Mouse (Mus musculus) embryo, embryonic 11.5 days (tissue): ENCODE measurements at regions not wholly inside any gene's neighbourhood (a gene's known extent, or its start where the extent isn't known, plus 50 kb on each side); places are given as distances from the start of the nearest gene placed in this dataset.

Source experiments
- DNase-seq: peaks from one replicate; pipeline ENCODE4 v3.0.0-alpha.2; 2012; ENCODE audit warnings: low read depth, low spot score

DNA sequence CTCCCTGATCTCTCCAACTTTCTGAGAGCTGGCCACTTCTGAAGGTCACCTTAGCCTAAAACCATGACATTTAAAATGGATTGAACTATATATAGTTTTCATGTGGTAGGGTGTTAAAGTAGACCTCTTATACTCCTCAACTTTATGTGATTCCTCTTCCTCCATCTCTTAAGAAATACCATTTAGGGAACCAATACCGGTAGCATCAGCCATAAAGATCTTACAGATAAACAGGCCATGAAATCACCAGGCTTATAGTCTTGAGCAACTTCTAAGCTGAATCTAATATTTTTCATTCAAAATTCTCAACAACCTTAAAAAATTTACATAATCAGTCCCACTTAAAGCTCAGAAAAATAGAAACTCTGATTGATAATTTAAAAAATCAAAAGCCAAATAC is 56.2 kb downstream of the Rpl36a-ps1 start:
- DNase-seq = no peak

DNA sequence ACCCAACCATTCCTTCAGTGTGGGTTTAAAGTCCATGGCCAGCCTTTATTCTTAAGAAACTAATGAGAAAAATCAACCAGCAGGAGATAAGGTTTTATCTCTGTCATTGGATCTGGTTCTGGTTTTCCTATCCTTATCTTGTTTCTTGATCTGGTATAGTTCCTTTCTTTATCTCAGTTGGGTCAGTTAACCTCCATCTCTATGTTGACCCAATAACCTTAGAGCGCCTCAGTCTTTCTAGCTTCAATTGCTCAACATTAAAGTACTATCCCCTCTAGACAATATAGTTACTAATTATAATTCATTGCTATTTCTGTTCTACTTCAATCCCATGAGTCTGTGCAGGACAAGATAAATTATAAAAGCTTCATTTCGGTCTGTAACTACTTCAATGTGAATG is 56.7 kb downstream of the Rpl36a-ps1 start:
- no peak for DNase-seq

- DNase-seq = no peak
Observed at GRCm38 (mm10) chr14:98933371-98933916, 60.7 kb downstream of the Rpl36a-ps1 start.

GRCm38 (mm10) chr14:98929276-98929675 is 64.8 kb downstream of the Rpl36a-ps1 start:
- DNase-seq = no peak

DNA sequence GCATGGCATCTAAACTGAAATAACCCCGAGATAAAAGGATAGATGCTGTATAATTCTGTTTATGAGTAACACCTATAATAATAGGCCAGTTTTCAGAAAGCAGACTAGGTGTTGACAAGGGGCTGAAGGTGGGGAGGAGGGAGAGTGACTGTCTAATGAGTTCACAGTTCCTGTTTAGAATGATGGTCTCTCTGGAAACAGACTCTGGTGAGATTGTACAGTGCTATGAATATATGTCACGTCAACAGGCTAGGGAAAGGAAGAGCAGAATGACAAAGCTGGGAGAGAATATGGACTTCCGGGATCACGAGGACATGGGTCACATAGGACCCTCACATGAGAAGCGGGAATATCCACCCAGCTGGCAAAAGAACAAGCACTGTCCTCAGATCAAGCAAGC is 85.9 kb downstream of the Rpl36a-ps1 start:
- no peak for DNase-seq

DNA sequence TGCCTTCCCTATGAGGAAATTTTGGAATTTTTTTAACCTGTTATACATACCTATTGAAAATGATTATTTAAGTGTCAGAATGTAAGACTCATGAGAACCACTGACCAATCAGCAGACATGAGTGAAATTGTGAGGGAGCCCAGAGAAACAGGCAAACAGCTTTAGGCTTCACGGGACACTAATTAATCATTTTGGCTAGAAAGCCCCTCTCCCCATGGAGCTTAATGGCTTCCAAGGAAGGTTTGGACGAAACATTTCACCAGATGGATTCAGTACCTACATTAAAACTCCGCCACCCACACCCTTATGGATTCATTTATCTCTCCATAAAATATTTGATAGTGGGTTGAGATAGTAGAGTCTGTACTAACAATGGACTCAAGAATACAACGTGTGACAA is 95.2 kb downstream of the Rpl36a-ps1 start:
- DNase-seq = no peak

- DNase-seq = no peak
Observed at GRCm38 (mm10) chr14:98897390-98897789, 96.7 kb downstream of the Rpl36a-ps1 start.

- DNase-seq = no peak
Observed at GRCm38 (mm10) chr14:98895933-98896332, 98.2 kb downstream of the Rpl36a-ps1 start.

DNA sequence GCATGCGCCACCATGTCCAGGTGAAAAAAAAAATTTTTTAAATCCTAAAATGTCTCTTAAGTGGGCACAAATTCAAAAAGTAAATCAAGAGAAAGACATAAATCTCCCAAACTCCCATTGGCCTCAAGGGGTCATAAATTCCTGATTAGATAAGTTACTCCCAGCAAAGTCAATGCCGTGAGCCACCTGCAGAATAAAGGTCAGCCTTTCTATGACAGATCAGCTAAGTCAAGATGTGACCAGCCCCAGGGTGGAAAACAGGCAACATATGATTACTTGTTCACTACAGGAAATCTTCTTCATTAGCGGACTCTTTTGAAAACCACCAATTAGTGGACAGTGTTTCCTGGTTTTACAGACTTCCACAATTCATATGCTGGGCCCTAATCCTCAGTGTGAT is 101.4 kb downstream of the Rpl36a-ps1 start:
- DNase-seq = no peak

GRCm38 (mm10) chr14:98891252-98891947 is 102.7 kb downstream of the Rpl36a-ps1 start:
- DNase-seq = no peak

- DNase-seq = no peak
Observed at GRCm38 (mm10) chr14:98887588-98887987, 106.5 kb downstream of the Rpl36a-ps1 start.

DNA sequence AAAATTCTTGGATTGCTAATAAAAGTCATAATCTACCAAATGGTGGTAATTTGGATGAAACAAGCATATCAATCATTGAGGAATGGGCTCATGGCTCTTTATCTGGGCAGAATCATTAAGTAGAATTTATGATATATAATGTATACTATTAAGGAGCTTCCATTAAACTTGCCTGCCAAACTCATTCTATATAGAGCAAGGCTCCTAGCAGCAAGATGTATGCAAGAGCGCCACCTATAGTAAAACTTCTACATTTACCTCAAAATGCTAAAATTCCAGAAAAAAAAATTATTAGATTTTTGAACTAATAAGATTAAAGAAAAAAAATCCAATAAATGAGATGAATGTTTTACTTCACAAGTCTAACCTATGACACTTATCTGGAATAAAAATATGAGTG is 107.1 kb downstream of the Rpl36a-ps1 start:
- DNase-seq = no peak

DNA sequence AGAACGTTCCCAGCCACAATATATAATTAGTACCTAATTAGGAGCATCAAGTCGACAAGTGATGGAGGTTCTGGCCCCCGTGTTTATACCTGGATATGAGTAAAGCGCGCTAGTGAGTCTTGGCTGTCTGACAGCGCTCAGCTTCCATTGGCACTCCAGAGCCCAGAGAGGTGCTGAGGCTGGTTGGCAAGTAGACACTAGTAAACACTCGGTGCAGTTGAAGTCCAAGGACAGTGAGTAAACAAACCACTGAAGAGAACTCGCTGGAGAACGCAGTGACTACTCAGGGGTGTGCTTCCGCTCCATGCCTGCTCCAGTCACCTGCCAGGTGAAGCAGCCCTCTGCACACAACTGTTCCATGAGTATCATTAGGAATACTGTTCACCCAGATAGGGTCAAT is 111.5 kb downstream of the Rpl36a-ps1 start:
- no peak for DNase-seq

- DNase-seq = no peak
Observed at GRCm38 (mm10) chr14:98877956-98878355, 116.2 kb downstream of the Rpl36a-ps1 start.

GRCm38 (mm10) chr14:98873446-98873845 is 120.7 kb downstream of the Rpl36a-ps1 start:
- DNase-seq = no peak

GRCm38 (mm10) chr14:98869888-98870287 is 124.2 kb downstream of the Rpl36a-ps1 start:
- DNase-seq = no peak

GRCm38 (mm10) chr14:98866880-98867279 is 127.2 kb downstream of the Rpl36a-ps1 start:
- DNase-seq = no peak

DNA sequence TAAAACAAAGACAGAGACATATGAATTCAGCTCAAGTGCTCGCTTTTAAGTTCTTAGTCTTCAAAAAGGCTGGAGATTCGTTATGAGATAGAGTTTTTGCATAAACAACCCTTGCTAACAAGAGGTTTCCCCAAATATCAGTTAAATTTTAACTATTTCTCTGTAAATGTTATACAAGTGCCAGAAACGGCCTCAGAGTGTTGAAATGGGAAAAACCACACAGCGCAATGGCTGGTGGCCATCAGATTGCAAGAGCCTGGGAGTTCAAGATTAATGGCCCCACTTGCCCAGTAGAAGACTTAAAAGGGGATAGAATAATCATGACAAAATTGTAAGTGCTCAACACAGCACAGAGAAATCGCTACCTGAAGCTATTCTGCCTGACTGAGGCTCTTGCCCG is 130.1 kb downstream of the Rpl36a-ps1 start:
- DNase-seq = no peak

DNA sequence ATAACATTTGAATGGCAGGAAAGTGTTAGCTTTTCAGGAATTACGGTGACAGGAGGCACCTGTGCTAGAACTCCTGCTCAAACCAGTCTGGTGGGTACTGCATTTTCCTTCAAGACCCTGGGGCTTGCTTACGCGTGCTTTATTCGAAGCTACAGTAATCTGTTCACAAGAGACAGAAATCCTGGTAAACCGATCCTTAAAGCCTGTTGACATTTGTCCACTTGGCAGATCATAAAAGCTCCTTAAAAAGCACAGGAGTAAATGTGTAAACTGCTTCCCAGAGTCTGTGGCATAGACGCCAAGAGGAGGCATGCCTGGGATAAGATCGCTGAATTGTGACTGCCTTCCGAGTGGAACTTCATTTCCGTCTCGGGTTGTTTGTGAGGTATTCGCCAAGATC is 130.5 kb downstream of the Rpl36a-ps1 start:
- DNase-seq = no peak

DNA sequence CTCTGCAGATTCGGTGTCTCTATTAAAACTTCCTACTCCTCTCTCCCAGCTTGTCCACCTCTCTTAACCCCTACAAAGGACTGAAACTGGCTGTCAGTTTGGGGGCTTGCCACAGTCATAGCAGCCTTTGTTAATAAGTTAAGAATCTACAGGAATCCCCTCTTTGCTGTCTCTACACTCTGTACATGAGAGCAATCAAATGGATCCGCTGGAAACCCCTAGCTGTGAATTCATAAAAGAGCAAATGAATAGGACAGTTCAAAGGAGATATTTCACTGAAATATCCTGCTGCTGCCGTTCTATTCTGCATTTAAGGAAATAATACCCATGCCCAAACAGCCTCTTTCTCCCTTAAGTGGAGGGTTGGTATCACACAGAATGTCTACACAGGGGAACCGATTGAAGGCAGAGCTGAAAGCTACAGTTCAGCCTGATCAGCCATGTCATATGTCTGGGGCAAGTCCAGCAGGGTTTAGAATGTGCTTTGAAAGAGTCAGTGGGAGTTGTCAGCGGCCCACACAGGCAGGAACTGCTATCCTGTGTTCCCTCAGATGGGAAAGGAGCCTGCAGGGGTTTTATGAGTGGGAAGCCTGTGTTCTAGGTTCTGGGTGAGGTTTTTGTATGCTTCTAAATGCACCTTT is 131.9 kb downstream of the Rpl36a-ps1 start:
- DNase-seq = no peak

DNA sequence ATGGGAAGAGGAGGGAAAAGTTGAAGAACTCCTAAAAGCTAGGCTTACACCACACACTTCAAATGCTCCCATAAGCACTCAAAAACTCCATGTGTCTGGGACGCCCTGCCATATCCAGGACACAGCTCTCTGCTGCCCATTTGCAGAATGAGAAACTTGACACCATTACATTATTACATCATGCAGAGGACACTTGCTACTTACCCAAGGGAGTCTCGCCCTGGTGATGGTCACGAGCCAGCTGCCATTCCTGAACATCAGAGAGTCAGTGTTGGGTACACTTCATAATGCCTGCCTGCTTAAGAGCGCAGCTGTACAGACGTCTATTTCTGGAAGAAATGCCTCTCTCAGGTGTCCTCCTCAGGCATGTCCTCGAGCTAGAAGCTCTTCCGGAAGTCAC is 135.3 kb downstream of the Rpl36a-ps1 start:
- DNase-seq = no peak

DNA sequence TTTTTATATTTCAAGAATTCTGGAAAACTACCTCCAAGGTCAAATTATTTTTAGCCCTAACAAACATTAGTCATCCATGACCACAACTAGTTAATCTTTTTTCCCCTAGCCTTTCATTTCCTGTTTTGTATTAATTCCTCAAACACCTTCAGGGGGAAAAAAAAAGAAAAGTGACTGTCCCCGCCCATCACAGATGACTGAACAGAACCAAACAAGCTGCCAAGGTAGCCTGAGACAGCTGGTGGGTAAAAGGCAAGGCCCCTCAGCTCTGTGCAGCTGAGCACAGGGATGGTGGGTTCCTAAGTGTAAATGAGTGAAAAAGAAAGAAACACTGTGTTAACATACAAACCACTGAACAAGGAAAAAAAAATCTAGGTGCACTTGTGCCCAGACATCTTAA is 145.6 kb downstream of the Rpl36a-ps1 start:
- no peak for DNase-seq

DNA sequence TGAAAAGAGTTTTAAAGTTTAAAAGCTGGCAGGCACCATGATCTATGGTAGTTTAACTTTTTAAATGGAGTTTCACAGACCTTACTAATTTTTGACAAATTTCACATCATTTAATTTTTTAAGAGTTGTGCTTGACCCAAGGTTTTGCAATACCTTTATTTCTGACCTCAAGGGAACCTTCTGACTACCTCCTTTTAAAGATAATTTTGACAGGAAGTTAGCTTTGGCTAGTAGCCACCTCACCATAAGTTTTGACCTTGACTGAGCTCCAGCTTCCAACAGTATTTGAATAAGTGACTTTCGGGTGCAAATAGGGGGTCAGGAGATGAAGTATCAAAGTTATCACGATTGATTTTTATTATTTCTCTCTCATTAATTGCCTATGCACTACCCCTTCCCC is 149.9 kb downstream of the Rpl36a-ps1 start:
- DNase-seq = no peak
